In genomic region chr1:106931954-106932353, GRCm38 (mm10) we compare ENCODE assay signal across 26 mouse cellular contexts. TPM values are rescaled to one million over a fixed set of nuclear protein-coding genes. Genes with fewer than 3 reads are reported as not detected.
A peak's percentile ranks its signal among the peaks of the same experiment; 100 is the strongest.
DNase-seq lines count a peak whose midpoint lies in the region; ATAC-seq lines count a peak whose summit lies in the region.
"Had no signal": no experiment of that assay in that cellular context is flagged by ENCODE, and none has a peak within 500 bp of the region (broad histone marks: within the 10 kb centered on the region; RNA-seq: fewer than 3 reads in every experiment).

No protein-coding gene starts in this region.

- peak; percentile 2 for DNase-seq in kidney, adult 9 months
- DNase-seq in 416B (ENCODE audit: low read depth): peak; percentile 33
- peak; percentile 9 for DNase-seq in brain, adult 2 months (ENCODE audit: low read depth, low spot score)
- DNase-seq in thymus, postnatal 0 days (ENCODE audit: low spot score): no peak
- DNase-seq: adrenal gland, postnatal 10 days; cerebellum, adult 11-12 months; cerebellum, postnatal 36 days; forebrain, postnatal 0 days; kidney, postnatal 25 days; layer of hippocampus, postnatal 36 days; retina, postnatal 1 day had no signal

- no peak overlapping the region for H3K9ac ChIP-seq in kidney, embryonic 15.5 days
- H3K9ac ChIP-seq in intestine, embryonic 16.5 days (ENCODE audit: low read depth, low read length): no peak overlapping the region
- H3K9ac ChIP-seq: forebrain, postnatal 0 days; hindbrain, embryonic 12.5 days; intestine, embryonic 15.5 days; liver, embryonic 14.5 days; stomach, embryonic 15.5 days had no signal

- ATAC-seq in kidney, embryonic 15.5 days (replicated peaks; ENCODE audit: low FRiP score): no peak
- peak; percentile 91 for ATAC-seq in megakaryocyte progenitor cell, adult 5-6 weeks (replicated peaks; ENCODE audit: poor library complexity)
- no peak for ATAC-seq in intestine, embryonic 16.5 days
- ATAC-seq: intestine, embryonic 15.5 days had no signal

- WGBS in kidney, embryonic 15.5 days: 84% methylated on average over 4 of the region's 4 CpGs
- 76% methylated on average over 4 of the region's 4 CpGs for WGBS in intestine, embryonic 16.5 days

- no peaks in the 10 kb centered on the region for H3K9me3 ChIP-seq in kidney, embryonic 15.5 days (replicated peaks)
- H3K9me3 ChIP-seq in intestine, embryonic 16.5 days (ENCODE audit: control insufficient read depth, low read length): no peaks in the 10 kb centered on the region
- H3K9me3 ChIP-seq: G1E; hindbrain, embryonic 12.5 days; intestine, embryonic 15.5 days; stomach, embryonic 15.5 days had no signal

- H3K4me2 ChIP-seq in kidney, embryonic 15.5 days: no peak overlapping the region
- no peak overlapping the region for H3K4me2 ChIP-seq in intestine, embryonic 16.5 days (ENCODE audit: low read depth, low read length)
- H3K4me2 ChIP-seq: hindbrain, embryonic 12.5 days; intestine, embryonic 15.5 days; stomach, embryonic 15.5 days had no signal

- no peak overlapping the region for H3K4me3 ChIP-seq in kidney, embryonic 15.5 days (replicated peaks)
- H3K4me3 ChIP-seq in intestine, embryonic 16.5 days (ENCODE audit: low read length): no peak overlapping the region
- H3K4me3 ChIP-seq: hindbrain, embryonic 12.5 days; intestine, embryonic 15.5 days; stomach, embryonic 15.5 days had no signal

- H3K36me3 ChIP-seq in kidney, embryonic 15.5 days: no peaks in the 10 kb centered on the region
- H3K36me3 ChIP-seq in intestine, embryonic 16.5 days (ENCODE audit: control insufficient read depth, insufficient read depth, low read length): no peaks in the 10 kb centered on the region
- H3K36me3 ChIP-seq: G1E; hindbrain, embryonic 12.5 days; intestine, embryonic 15.5 days; stomach, embryonic 15.5 days had no signal

- no peak overlapping the region for H3K27ac ChIP-seq in kidney, embryonic 15.5 days
- H3K27ac ChIP-seq in intestine, embryonic 16.5 days (ENCODE audit: low read length): no peak overlapping the region
- H3K27ac ChIP-seq: hindbrain, embryonic 12.5 days; intestine, embryonic 15.5 days; liver, embryonic 14.5 days; stomach, embryonic 15.5 days had no signal

- no peaks in the 10 kb centered on the region for H3K27me3 ChIP-seq in kidney, embryonic 15.5 days
- no peaks in the 10 kb centered on the region for H3K27me3 ChIP-seq in intestine, embryonic 16.5 days (replicated peaks; ENCODE audit: control insufficient read depth, insufficient read depth, low read length)
- H3K27me3 ChIP-seq: hindbrain, embryonic 12.5 days; intestine, embryonic 15.5 days; stomach, embryonic 15.5 days had no signal

- H3K4me1 ChIP-seq in kidney, embryonic 15.5 days: no peaks in the 10 kb centered on the region
- no peaks in the 10 kb centered on the region for H3K4me1 ChIP-seq in intestine, embryonic 16.5 days (ENCODE audit: control insufficient read depth, insufficient read depth, low read length)
- H3K4me1 ChIP-seq: hindbrain, embryonic 12.5 days; intestine, embryonic 15.5 days; stomach, embryonic 15.5 days had no signal

RNA-seq across cellular contexts. Expression of gene Serpinb12, which starts 2.3 kb away (rescaled TPM):
- 0.59 TPM in 1 of 2 replicates, not detected in the other for polyA plus RNA-seq in kidney, embryonic 15.5 days (2015; fragmentation: Nextera tagmentation; extraction: Ambion mirVana)
- 0.24 TPM in 1 of 2 replicates, not detected in the other for total RNA-seq in megakaryocyte progenitor cell, adult 5-6 weeks (2015)
- not detected in 2 replicates for total RNA-seq in megakaryocyte progenitor cell, adult 5-6 weeks (2017)
- polyA plus RNA-seq in intestine, embryonic 16.5 days (2015; fragmentation: Nextera tagmentation; extraction: Ambion mirVana): 0.13 TPM in 1 of 2 replicates, not detected in the other
- polyA plus RNA-seq in thymus, postnatal 0 days (2015; fragmentation: Nextera tagmentation; extraction: Ambion mirVana): 4.3 and 5.4 TPM in 2 replicates
- total RNA-seq: adrenal gland, postnatal 10 days; forebrain, postnatal 0 days; gastrocnemius, adult 8-10 months; layer of hippocampus, postnatal 36 days; left cerebral cortex, postnatal 36 days had no signal
- polyA plus RNA-seq: embryonic facial prominence, embryonic 11.5 days; forebrain, postnatal 0 days; G1E; hindbrain, embryonic 12.5 days; liver, embryonic 14.5 days; midbrain, postnatal 0 days; small intestine, adult 2 months had no signal

RNA-seq across cellular contexts. Expression of gene Serpinb13, which starts 48.8 kb away (rescaled TPM):
- polyA plus RNA-seq in kidney, embryonic 15.5 days (2015; fragmentation: Nextera tagmentation; extraction: Ambion mirVana): not detected in 2 replicates
- total RNA-seq in megakaryocyte progenitor cell, adult 5-6 weeks (2015): not detected in 2 replicates
- total RNA-seq in megakaryocyte progenitor cell, adult 5-6 weeks (2017): not detected in 2 replicates
- polyA plus RNA-seq in intestine, embryonic 16.5 days (2015; fragmentation: Nextera tagmentation; extraction: Ambion mirVana): not detected in 2 replicates
- 0.10 TPM in 1 of 2 replicates, not detected in the other for polyA plus RNA-seq in thymus, postnatal 0 days (2015; fragmentation: Nextera tagmentation; extraction: Ambion mirVana)
- total RNA-seq: adrenal gland, postnatal 10 days; forebrain, postnatal 0 days; G1E; gastrocnemius, adult 8-10 months; layer of hippocampus, postnatal 36 days; left cerebral cortex, postnatal 36 days; midbrain, postnatal 0 days had no signal
- polyA plus RNA-seq: embryonic facial prominence, embryonic 11.5 days; forebrain, postnatal 0 days; G1E; heart, embryonic 14.5 days; hindbrain, embryonic 12.5 days; intestine, embryonic 15.5 days; liver, embryonic 14.5 days; midbrain, postnatal 0 days; neural tube, embryonic 14.5 days; small intestine, adult 2 months; stomach, embryonic 15.5 days had no signal
